Mouse (Mus musculus) heart, postnatal 0 days (tissue): ENCODE results near the gene Cited1. TPM values are rescaled to one million over a fixed set of nuclear protein-coding genes. Genes with fewer than 3 reads are reported as not detected.

ENCODE experiments used
- ATAC-seq: fragments of 200-750 bp; cut with Nextera tagmentation; 2 replicates; pipeline ENCODE4 v1.8.0; 2017; ENCODE audit warnings: low read depth, moderate number of reproducible peaks, moderate library complexity; ENCODE audit not compliant: insufficient read depth
- DNase-seq: peaks from one replicate; pipeline ENCODE4 v3.0.0-alpha.2; 2016; ENCODE audit warnings: low spot score
- H3K27ac ChIP-seq: fragments of 300-500 bp; sonication (generic); 2 replicates; pipeline ENCODE4 v1.5.1; 2014; ENCODE audit warnings: low read depth, mild to moderate bottlenecking
- H3K27me3 ChIP-seq: fragments of 300-500 bp; sonication (generic); 2 replicates; pipeline ENCODE4 v1.6.1; 2014; ENCODE audit warnings: low read length, mixed read lengths; ENCODE audit not compliant: control insufficient read depth, insufficient read depth
- H3K36me3 ChIP-seq: fragments of 300-500 bp; sonication (generic); replicated peaks from 2 replicates; pipeline ENCODE4 v1.6.1; 2014; ENCODE audit warnings: low read length, mixed read lengths; ENCODE audit not compliant: control insufficient read depth, insufficient read depth
- H3K4me1 ChIP-seq: fragments of 300-500 bp; sonication (generic); 2 replicates; pipeline ENCODE4 v1.6.1; 2014; ENCODE audit warnings: antibody characterized with exemption; ENCODE audit not compliant: control insufficient read depth, insufficient read depth
- H3K4me2 ChIP-seq: fragments of 300-500 bp; sonication (generic); 2 replicates; pipeline ENCODE4 v1.6.1; 2014; ENCODE audit warnings: low read depth, mild to moderate bottlenecking, low read length, moderate library complexity
- H3K4me3 ChIP-seq: fragments of 300-500 bp; sonication (generic); 2 replicates; pipeline ENCODE4 v1.5.1; 2014; ENCODE audit warnings: low read depth, low read length
- H3K9ac ChIP-seq: fragments of 300-500 bp; sonication (generic); replicated peaks from 2 replicates; pipeline ENCODE4 v1.6.1; 2014; ENCODE audit warnings: low read depth, low read length, mixed read lengths
- H3K9me3 ChIP-seq: fragments of 300-500 bp; sonication (generic); replicated peaks from 2 replicates; pipeline ENCODE4 v1.6.1; 2016; ENCODE audit warnings: low read length; ENCODE audit not compliant: control insufficient read depth
- CTCF ChIP-seq: IDR thresholded peaks from 2 replicates; pipeline ENCODE4 v1.5.1; 2016; ENCODE audit warnings: antibody characterized with exemption, control low read depth, low read depth
- EP300 ChIP-seq: IDR thresholded peaks from 2 replicates; pipeline ENCODE4 v1.6.1; 2016; ENCODE audit warnings: antibody characterized with exemption, low read depth
- WGBS: fragments of 180-500 bp; shearing (Covaris S2); extraction: QIAGEN DNeasy Blood & Tissue Kit; methylation state at CpG from one replicate; pipeline ENCODE4 v1.1.7; 2014; 5-methylcytosine and 5-hydroxymethylcytosine counted together
- polyA plus RNA-seq: library from polyadenylated mRNA; unstranded; fragments of >200 nt; fragmentation: Nextera tagmentation; extraction: Ambion mirVana; gene quantifications from 2 replicates; pipeline ENCODE4 v1.2.1, GENCODE M21; 2015
- total RNA-seq: library from RNA; depleted of rRNA; stranded (reverse); fragments of >200 nt; gene quantifications from 2 replicates; pipeline ENCODE4 v1.2.3, GENCODE M21; 2014; ENCODE audit warnings: low replicate concordance; rRNA removed

Gene Cited1
- total RNA-seq (163 TPM in 2 replicates), polyA plus RNA-seq (199 and 208 TPM in 2 replicates)

DNA sequence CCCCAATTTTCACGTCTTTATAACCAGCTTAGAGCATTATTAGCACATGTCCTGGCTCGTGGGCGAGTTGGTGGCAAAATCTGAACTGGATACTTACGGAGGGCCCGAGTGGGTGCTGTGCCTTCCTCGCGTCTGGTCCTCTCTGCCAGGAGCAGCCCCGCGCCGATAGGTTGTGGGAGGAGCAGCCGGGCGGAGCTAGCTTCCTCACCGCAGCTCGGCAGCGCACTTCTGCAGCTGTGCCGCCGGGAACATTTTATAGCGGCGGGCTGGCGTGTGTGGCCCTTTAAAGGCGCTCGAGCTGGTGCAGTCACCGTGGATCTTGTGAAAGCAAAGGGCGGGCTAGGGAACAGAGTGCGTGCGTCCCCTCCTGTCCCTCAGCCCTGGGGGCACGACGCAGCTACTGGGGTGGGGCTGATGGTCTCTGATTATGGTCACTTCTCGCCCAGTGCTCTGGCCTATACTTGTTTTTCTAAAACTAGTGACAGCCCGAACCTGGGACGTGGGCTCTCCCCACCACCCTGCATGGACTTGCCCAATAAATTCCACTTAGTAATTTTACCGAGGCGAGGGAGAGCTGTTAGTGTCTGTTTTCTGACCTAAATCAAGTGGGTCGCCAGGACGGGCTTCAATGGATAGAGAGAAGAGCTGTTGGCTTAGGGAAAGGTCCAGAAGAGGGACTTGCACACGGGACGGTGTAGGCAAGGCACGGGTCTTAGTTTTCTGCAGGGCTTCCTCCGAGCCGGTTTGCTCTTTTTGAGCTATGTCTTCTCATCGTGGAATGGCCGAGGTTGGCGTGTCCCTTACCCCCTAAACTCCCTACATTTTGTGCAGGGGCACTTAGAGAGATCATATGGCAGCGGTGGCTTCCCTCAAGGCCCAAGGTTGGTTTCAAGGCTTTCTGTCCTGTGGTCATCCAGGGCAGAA lies at the start of gene Cited1:
Gene Cited1 (minus strand): TSS at position 245 of the 924 bp plus-strand sequence.
- TF ChIP-seq EP300 (no peak), CTCF (no peak)
- H3K4me3 ChIP-seq: peak within 1 kb of the TSS; percentile 67
- H3K9ac ChIP-seq: peak within 1 kb of the TSS; percentile 62
- peak within 1 kb of the TSS; percentile 84 for H3K4me2 ChIP-seq
- peak; percentile 90 for ATAC-seq
- H3K36me3 ChIP-seq: no peaks in the 10 kb centered on the region
- peaks cover 18% of the 10 kb centered on the region; the same call in 1 of the 2 replicates for H3K27me3 ChIP-seq
- peak; percentile 76 for DNase-seq
- H3K27ac ChIP-seq: peak within 1 kb of the TSS; percentile 70
- 17% methylated on average over 41 of the region's 44 CpGs for WGBS
- no peaks in the 10 kb centered on the region; the same call in 1 of the 2 replicates for H3K9me3 ChIP-seq
- H3K4me1 ChIP-seq: no peaks in the 10 kb centered on the region

DNA sequence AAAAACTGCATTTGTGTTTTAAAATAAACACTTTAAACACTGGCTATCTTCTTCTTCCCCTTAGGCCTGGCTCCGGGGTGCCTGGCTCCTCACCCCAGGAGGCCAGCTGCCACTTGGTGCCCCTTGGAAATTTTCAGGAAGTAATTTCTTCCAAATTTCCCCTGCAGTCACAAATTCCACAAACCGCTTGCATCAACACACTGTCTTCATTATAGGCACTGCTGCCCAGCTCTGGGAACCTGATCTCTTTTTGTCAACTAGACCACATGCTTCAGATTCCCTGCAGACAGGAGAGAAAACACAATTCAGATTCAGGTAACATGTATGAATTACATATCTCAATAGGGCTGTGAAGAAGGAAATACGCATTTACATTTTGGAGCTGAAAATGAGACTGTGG lies 32.9 kb upstream of the Cited1 start:
- H3K27me3 ChIP-seq: no peaks in the 10 kb centered on the region
- H3K4me3 ChIP-seq: no peak overlapping the region
- H3K9ac ChIP-seq: no peak overlapping the region
- no peak for TF ChIP-seq EP300
- no peak for TF ChIP-seq CTCF
- no peak for DNase-seq
- no peaks in the 10 kb centered on the region for H3K4me1 ChIP-seq
- no peaks in the 10 kb centered on the region for H3K36me3 ChIP-seq
- 76% methylated on average over 3 of the region's 3 CpGs for WGBS
- no peak overlapping the region for H3K4me2 ChIP-seq
- ATAC-seq: no peak
- H3K27ac ChIP-seq: no peak overlapping the region
- no peaks in the 10 kb centered on the region for H3K9me3 ChIP-seq

DNA sequence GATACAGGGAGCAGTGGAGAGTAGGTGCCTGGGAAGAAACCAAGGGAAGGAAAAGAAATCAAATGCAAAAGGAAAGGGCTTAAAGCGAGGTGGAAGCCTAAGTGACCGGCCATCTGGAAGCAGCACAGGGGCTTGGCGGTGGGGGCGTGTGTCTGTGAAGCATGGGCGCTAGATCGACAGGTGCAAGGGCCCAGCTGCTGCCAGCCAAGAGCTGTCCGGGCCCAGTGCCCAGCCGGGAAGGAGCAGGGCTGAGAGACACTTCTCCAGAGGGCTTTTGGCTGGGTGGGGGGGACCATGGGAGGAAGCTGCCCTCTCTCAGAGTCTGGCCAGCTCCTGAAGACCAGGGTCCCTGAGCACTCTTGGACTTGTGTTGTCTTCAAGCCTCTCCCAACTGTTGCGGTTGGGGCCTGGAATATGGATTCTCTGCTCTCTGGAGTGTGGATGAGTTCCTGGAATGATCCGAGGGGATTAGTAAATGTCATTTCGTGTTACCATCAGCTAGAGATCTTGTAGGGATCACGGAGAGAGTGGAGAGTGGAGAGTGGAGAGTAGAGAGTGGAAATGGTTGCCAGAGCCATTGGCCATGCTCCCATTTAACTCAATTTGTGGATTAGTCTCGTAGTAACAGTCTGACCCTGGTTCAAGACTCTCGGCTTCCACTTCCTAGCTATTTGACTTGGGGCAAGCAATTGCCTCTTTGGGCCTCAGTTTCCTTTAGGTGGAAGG lies 10.8 kb upstream of the Cited1 start:
- Histone ChIP-seq H3K4me1 (no peaks in the 10 kb centered on the region), H3K27me3 (no peaks in the 10 kb centered on the region), H3K27ac (no peak overlapping the region), H3K9ac (no peak overlapping the region), H3K9me3 (no peaks in the 10 kb centered on the region), H3K36me3 (no peaks in the 10 kb centered on the region), H3K4me3 (no peak overlapping the region), H3K4me2 (no peak overlapping the region)
- TF ChIP-seq EP300: no peak
- TF ChIP-seq CTCF: no peak
- ATAC-seq (no peak; the same call in 1 of the 2 replicates), DNase-seq (no peak)
- WGBS: 74% methylated on average over 14 of the region's 14 CpGs

DNA sequence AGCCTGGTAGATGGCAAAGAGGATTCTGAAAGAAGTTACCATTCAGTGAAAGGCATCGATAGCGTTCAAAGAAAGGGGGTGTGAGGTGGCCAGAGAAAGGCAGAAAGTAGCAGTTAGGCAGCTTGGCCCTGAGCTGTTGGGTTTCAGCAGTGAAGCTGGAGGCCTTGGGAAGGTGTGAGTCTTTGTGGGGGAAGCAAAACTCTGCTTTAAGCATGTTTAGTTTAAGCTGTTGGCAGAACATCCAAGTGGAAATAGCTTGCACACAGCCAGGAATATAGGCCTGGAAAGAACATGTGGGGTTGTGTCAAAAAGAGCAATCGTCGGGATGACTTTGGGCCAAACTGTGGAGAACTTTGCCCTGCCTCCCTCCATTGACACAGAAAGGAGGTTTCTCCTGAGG lies 7.8 kb upstream of the Cited1 start:
- H3K4me2 ChIP-seq: no peak overlapping the region
- DNase-seq: no peak
- no peak overlapping the region for H3K9ac ChIP-seq
- 82% methylated on average over 4 of the region's 4 CpGs for WGBS
- no peak for ATAC-seq
- TF ChIP-seq CTCF: no peak
- no peak for TF ChIP-seq EP300
- no peaks in the 10 kb centered on the region for H3K4me1 ChIP-seq
- no peak overlapping the region for H3K4me3 ChIP-seq
- H3K27ac ChIP-seq: no peak overlapping the region
- H3K9me3 ChIP-seq: no peaks in the 10 kb centered on the region
- no peaks in the 10 kb centered on the region for H3K27me3 ChIP-seq
- no peaks in the 10 kb centered on the region for H3K36me3 ChIP-seq

- peak overlapping the region; percentile 84 for H3K4me2 ChIP-seq
- H3K9ac ChIP-seq: no peak overlapping the region
- no peaks in the 10 kb centered on the region for H3K4me1 ChIP-seq
- DNase-seq (no peak), ATAC-seq (no peak)
- H3K36me3 ChIP-seq: no peaks in the 10 kb centered on the region
- H3K4me3 ChIP-seq: peak overlapping the region; percentile 13; the same call in 1 of the 2 replicates
- peaks cover 18% of the 10 kb centered on the region; the same call in 1 of the 2 replicates for H3K27me3 ChIP-seq
- TF ChIP-seq CTCF (no peak), EP300 (no peak)
- no peaks in the 10 kb centered on the region; the same call in 1 of the 2 replicates for H3K9me3 ChIP-seq
- 12% methylated on average over 7 of the region's 7 CpGs for WGBS
- H3K27ac ChIP-seq: no peak overlapping the region
Observed at GRCm38 (mm10) chrX:102253892-102254291, 1.9 kb upstream of the Cited1 start.
